Mouse (Mus musculus) gastrocnemius, postnatal 14 days (tissue): ENCODE measurements around the gene Cnot6l. TPM values are rescaled to one million over a fixed set of nuclear protein-coding genes. Genes with fewer than 3 reads are reported as not detected.

Experiments used
- DNase-seq: peaks from one replicate; pipeline ENCODE4 v3.0.0; 2021; ENCODE audit warnings: mixed read lengths
- intact Hi-C: fragments of 180-260 bp; cut with DNase I; formaldehyde crosslinking; loops from one replicate; pipeline ENCODE4 v1.15.1; 2025; ENCODE audit warnings: low total_unique reads
- total RNA-seq, 2 experiments: library from RNA; stranded (reverse); gene quantifications; 2 replicates each; pipeline ENCODE4 v1.2.3; 2021

Cnot6l gene
- total RNA-seq, 2 experiments from 2014 or later = 37.8 to 46.4 TPM

DNA sequence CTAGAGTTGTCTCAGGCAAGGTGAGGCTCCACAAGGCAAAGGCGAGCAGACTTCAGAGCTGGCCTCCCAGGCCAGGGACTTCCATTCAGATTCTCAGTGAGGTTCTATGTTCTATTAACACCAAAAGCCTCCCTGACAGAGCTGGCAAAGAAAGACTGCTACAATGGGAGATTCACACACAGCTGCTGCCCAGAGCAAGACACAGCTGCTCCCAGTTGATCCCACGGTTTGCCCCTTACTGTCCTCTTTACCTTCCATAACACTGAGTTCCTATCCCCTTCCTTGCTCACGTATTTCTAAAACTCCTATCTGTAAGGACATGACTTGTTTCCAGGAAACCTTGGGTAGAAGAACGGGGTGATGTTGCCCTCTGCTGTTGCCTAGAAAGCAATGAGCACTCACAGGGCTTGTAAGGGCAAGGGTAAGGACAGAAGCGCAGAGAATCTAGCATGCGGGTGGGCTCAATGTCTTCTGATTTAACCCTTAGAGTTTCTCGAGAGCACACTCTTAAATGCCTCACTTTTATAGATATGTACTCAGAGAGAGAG, 127.8 kb downstream of the Cnot6l start:
- intact Hi-C loops = no loop called here

DNA sequence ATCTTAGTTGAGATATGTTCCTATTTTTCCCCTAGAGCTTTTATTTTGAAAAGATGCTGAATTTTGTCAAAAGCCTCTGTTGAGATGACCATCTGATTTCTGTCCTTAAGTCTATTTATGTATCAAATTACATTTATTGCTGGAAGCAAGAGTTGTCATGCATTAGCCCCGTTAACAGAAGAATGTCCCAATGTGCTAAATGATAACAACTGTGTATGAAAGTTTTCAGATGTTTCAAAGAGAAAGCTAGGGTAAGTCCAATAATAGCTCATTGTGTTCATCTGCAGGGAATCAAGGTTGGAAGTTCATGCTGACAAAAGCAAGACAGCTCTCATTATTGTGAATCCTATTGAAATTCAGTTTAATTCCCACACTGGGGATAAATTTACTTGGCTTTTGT, 129.9 kb downstream of the Cnot6l start:
- intact Hi-C loops = no loop called here
- no peak for DNase-seq

More for the DNA sequence above, 127.8 kb downstream of the Cnot6l start:
- no peak for DNase-seq

DNA sequence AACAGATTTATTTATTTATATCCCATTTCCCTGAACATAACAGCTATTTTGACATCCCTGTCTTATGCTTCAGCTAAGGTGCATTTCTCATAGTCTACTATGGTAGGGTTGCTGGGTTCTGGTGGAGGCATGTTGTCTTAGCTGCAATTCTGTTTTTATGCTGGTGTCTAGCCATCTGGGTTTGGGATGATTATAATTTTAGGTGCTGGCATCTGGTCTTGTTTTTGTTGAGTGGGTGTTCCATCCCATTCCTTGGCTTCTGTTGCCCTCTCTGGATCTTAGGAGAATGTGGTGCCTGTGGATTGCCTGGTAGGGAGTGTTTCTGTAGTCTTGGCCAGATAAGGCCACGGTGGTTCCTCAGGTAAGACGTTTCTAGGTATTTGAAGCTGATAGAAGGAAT, 134.2 kb downstream of the Cnot6l start:
- no peak for DNase-seq
- intact Hi-C loops = no loop called here

Other genes with a start within 250 kb of the Cnot6l start
- gene Cxcl13, start 207.2 kb downstream of the Cnot6l start, total RNA-seq = not detected
- 10 to 100 TPM; 21.1 to 22.2 TPM for gene Mrpl1, start 45.3 kb upstream of the Cnot6l start, total RNA-seq
- 10 to 100 TPM in 1 of 2 experiments, 1 to 10 TPM in 1; 8.7 to 10.6 TPM for gene Fras1, start 209.8 kb upstream of the Cnot6l start, total RNA-seq